Mouse (Mus musculus) gastrocnemius, postnatal 36 days (tissue): ENCODE data around the gene Atp23. TPM values are rescaled to one million over a fixed set of nuclear protein-coding genes. Genes with fewer than 3 reads are reported as not detected.

Experiments used
- DNase-seq, 2 experiments: peaks; one replicate each; pipeline ENCODE4 v3.0.0; 2022
- intact Hi-C: fragments of 180-260 bp; cut with DNase I; formaldehyde crosslinking; loops from one replicate; pipeline ENCODE4 v1.15.1; 2025
- long read RNA-seq, 2 experiments: library from polyadenylated mRNA; stranded (forward); transcript quantifications; one replicate each; pipeline ENCODE4 v2.0.0; 2021
- total RNA-seq, 2 experiments: library from RNA; stranded (reverse); gene quantifications; 2 replicates each; pipeline ENCODE4 v1.2.3; 2021

Gene Atp23
- 1 to 10 TPM; 1.3 to 1.7 TPM for total RNA-seq
- long read RNA-seq, experiment 1, transcript Atp23-202 (6 exons, 1,043 nt), result major isoform, 5 of 13 reads
- long read RNA-seq, experiment 1, partial matches to known transcripts, result 3 of 13 reads
- long read RNA-seq, experiment 1, other reads (novel, unspliced or antisense), result 2 of 13 reads
- long read RNA-seq, experiment 2, partial matches to known transcripts, result 0 of 6 reads
- long read RNA-seq, experiment 2, other reads (novel, unspliced or antisense), result 1 of 6 reads

DNA sequence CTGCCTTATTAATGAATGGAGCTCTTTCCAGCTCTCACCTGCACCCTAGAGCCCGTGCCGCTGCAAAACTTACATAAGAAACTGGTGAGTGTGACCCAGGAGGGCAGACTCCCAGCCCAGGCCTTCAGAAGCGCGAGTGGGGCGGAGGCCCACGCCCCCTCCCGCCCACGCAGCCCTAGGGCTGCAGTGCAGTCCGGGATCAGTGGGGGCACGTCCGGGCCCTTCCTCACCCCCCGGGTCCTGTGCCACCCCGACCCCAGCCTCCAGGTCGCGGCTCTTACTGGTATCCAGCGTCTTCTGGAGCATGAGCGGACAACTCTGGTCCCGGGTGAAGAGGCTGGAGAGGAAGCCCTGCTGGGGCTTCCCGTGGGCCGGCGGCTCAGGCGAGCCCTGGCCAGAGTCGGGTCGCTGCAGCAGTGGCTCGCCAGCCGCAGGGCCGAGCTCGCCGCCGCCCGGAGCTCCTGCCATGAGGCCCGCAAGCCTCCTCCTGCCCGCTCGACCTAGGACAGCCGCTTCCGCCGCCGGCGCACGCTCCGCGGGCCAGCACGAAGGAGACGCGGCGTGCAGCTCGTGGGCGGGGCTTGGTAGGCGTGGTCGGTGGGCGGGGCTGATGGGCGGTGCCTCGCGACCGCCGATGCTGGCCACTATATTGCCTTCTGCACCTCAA is at the start of gene Atp23:
TSS of gene Atp23 (minus strand) at position 535 of the 667 bp plus-strand sequence.
- intact Hi-C loops, result no loop called here
- peak; percentile 90 to 91 for DNase-seq

DNA sequence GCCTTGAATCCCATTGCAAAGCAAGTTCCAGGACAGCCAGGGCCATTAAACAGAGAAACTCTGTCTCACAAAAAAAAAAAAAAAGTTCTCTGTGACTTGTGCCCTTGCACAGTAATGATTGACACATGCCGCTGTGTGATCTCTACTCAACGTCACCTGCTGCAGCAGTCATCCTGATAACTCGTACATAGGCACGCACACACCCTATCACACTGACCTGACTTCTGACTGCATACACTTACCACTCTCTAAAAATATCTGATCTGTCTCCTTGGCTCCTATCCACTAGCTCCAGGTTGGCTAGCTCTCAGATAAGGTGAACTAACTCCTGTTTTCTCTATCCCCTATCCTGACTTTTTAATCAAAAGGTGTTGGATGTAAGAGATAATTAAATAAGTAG is 49.4 kb upstream of the Atp23 start:
- intact Hi-C loops, result no loop called here
- DNase-seq, result no peak

DNA sequence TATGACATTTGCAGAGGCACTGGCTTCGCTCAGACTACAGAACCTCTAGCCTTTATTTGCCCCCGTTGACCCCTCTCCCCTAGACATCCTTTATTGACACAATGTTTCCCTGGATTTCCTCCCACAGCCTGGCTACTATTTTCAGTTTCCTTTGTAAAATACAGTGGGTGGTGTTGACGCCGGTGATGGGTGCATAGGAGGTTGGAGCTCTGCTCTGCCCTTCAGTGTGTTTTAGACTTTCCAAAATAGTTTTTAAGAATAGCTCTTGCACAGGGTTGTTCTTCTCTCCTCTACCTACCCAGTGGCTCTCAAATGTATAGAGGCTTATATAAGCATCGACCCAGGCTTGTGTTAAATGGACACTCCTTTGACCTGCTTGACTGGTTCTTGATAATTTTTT is 48.7 kb upstream of the Atp23 start:
- intact Hi-C loops, result no loop called here
- DNase-seq, result no peak

DNA sequence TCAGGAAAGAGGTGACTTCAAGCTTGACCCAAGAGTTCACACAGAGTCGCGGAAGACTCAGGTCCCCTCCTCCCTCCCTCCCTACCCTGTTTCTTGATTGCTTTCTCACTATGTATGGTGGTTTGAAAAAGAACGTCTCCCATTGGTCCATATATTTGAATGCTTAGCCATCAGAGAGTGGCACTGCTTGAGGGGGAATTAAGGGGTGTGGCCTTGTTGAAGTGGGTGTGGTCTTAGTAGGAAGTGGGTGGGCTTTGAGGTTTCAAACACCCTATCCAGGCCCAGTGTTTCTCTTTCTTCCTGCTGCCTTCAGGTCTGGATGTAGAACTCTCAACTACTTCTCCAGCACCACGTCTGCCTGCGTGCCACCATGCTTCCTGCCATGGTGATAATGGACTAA is 44.4 kb upstream of the Atp23 start:
- intact Hi-C loops, result no loop called here
- no peak for DNase-seq

DNA sequence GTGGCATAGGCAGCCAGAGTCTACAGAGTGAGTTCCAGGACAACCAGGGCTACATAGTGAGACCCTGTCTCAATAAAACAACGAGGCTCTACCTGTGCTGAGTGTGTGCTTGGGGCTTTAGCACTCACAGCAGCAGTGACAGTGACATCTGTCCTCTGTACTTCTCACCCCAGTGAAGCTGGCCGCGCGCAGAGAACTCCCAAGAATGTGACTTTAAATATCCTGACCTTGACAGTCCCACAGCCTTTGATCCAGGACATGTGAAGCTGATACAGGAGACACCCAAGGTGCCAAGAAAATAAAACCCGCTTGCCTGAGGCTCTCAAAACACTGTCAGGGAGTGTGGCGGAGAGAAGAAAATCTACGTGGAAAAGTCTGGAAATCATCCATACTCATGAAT is 39.8 kb upstream of the Atp23 start:
- intact Hi-C loops, result no loop called here
- DNase-seq, result no peak

DNA sequence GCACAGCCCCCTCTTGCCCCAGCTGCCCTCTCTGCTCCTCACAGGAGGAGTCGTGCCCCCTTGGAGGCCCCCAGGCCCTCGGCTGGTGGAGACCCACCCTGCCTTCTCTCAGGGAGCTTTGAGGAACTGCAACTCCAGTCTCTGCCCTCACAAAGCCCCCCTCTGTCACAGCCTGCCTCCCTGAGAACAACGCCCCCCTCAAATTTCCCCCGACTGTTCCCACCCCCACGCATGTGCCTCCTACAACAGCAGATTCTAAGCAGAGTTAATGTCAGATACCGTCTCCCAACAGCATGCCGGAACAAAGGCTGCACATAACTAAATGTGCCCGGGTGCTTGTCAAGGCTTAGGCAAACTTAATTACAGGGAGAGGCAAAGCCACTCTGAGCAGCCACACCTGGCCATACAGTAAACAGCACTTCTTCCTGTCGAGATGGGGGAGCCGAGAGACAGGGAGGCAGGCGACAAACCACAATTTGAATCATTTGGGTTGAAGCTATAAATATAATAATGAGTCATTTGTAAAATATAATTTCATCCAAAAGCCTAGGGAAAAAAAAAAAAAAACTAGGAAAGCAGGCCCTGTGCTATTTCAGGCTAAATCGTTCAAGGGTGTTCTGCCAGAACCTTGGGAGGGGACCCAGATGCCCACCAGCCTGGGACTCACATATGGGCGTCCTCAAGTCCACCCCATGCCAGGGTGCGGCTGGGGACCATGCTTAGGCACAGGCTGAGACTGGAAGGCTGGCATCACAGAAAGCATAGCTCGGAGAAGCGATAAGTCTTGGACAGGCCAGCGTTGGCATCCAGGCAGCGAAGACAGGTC is 34.6 kb upstream of the Atp23 start:
- DNase-seq, result no peak

DNA sequence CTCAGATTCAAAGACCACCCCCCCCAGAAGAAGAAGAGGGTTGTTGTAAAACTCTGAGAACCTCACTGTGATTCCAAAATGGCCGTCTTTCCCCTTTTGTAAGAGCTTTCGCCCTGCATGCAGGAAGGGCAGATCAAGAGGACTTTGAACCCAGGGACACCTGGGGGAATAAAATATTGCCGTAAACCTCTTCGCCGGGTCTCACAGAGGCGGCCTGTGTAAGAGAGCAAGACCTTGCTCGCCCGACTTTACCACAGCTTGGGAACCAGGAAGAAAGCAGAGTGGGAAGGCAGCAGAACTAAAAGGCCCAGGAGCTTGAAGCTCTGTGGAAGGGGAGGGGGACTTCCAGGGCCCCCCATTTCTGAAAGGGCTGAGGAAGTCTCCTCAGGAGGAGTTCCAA is 34.0 kb upstream of the Atp23 start:
- DNase-seq, result no peak
- intact Hi-C loops, result no loop called here

More for the DNA sequence above, 34.6 kb upstream of the Atp23 start:
- intact Hi-C loops, result no loop called here

DNA sequence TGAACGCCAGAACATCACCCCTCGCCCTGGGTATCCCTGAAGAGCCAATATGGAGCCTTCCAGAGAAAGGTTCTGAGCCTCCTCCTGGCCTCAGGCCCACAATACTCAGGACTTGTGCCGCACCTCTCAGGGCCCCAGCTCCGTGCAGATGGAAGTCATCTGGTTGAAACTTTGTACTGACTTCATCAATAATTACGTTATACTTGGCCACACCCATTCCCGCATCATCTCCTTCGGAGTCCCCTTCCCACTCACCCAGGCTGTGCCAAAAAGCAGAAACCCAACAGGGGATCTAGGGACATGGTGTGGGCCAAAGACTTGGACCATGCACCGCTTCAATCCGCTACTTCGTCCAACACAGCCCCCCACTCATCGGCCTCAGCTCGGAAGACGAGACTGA is 33.4 kb upstream of the Atp23 start:
- DNase-seq, result no peak
- intact Hi-C loops, result no loop called here

DNA sequence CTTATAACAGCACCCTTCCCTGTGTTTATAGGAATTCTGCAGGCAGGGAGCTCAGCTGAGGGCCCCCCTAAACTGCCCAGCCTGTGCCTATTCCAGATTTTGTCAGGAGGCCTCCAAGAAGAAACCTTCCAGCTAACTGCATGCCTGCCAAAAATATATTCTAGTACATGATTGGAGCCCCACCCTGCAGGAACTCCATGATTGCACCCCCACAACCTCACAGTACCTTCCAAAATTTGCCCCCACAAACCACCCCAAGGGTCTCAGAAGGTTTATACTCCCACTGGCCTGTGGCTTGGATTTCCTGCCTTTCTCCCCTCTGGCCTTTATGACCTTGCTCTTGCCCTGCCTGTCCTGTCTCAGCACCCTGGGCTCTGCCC is 30.6 kb upstream of the Atp23 start:
- no peak for DNase-seq
- intact Hi-C loops, result no loop called here

DNA sequence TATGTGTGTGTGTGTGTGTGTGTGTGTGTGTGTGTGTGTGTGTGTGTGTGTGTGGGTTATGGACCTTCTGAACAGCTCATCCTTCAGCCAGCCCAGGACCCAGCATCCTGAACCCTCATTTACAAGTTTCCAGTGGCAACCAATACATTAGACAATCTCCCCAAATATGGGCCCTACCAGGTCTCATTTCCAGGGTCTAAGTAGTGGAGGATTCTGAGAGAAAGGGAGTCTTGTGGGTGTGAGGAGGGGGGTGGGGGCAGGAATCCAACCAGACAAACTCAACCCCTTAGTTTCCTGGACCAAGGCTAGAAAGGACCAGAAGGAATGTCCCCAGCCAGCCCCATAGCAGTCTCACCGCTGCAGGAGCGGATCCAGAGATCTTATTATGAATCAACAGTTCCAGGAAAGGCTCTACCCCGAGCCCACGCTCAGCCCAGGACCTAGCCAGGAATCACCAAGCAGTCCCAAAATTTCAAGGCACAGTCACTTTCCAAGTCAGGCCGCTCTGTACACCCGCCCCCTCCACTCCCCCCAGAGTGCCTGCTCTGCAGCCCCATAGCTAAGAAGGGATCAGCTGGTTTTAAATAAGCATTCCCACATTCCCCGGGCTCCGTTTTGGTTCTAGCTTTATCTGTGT is 30.1 kb upstream of the Atp23 start:
- no peak for DNase-seq
- intact Hi-C loops, result no loop called here

DNA sequence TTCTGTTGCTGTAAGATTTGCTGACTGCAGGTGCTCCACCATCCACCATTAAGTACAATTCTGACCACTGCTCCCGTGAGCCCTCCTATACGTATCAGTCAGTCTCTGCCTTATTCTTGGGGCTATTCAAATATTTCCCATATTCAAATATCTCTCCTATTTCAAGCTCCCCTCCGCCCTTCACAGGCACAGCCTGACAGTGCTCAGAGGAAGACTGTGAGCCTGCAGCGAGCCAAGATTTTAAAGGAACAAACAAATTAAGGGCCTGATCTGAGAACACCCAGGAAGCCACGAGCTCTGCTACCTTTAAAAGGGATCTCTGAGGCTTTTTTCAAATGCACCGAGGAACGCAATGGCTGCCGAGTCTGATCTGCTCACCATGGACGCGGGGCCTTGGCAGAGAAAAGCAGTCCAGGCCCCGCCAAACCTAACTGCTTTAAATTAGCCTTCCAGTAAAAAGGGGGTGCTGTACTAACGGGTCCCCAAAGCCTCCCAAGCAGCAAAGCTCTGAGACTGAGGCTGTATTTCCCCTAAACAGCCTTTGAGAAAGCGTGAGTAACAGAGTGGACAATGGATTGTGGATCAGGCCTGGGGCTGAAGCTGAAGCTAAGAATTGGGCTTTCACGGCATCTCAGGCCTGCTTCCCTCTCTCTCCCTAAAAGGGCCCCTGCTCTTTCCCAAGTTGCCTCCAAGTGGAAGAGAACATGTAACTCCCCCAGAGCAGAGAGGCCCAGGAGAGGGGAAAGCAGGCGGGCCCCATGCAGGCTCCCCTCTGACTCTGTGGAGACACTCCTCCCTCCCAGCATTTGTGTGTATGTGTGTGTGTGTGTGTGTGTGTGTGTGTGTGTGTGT is 29.3 kb upstream of the Atp23 start:
- DNase-seq, result no peak
- intact Hi-C loops, result no loop called here

DNA sequence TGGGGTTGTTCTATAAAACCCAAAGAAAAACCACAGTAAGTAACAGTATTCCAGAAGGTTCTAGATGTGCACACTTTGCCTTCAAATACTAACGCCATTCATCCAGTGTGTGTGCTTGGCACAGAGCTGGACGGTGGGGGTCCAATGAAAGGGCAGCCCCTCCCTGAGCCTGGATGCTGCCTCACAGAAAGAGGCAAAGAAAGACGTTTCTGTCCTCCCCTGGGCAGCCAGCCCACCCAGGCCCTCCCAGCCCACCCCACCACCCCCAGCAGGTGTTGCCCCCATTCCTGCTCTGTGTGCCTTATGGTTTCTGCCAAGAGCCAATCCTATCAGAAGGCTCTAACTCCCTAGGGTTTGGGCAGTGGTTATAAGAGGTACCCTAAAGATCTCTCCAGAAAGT is 28.4 kb upstream of the Atp23 start:
- intact Hi-C loops, result loop anchor here (2.0 kb wide), 2 partner anchors 49 to 61 kb away; partner anchors contain the start of gene Ctdsp2
- no peak for DNase-seq

DNA sequence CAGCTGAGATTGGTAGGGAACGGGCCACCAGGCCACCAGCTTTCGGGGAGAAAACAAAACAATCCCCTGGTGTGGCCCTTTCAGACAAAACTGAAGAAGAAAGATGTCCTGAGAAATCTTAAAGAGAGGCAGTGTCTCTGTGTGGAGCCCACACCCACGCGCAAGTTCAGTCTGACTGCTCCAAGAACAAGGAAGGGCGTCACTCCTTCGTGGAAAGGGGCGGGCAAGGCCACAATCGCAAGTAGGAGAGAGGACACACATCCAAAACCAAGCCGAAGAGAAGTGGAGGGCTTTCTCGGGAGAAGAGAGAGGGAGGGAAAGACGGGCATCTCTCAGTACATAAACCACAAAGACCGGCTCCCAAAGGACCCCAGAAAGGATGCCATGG is 27.7 kb upstream of the Atp23 start:
- peak in 1 of 2 experiments; percentile 58 for DNase-seq
- intact Hi-C loops, result loop anchor here (2.0 kb wide), 2 partner anchors 50 to 62 kb away; partner anchors contain the start of gene Ctdsp2

DNA sequence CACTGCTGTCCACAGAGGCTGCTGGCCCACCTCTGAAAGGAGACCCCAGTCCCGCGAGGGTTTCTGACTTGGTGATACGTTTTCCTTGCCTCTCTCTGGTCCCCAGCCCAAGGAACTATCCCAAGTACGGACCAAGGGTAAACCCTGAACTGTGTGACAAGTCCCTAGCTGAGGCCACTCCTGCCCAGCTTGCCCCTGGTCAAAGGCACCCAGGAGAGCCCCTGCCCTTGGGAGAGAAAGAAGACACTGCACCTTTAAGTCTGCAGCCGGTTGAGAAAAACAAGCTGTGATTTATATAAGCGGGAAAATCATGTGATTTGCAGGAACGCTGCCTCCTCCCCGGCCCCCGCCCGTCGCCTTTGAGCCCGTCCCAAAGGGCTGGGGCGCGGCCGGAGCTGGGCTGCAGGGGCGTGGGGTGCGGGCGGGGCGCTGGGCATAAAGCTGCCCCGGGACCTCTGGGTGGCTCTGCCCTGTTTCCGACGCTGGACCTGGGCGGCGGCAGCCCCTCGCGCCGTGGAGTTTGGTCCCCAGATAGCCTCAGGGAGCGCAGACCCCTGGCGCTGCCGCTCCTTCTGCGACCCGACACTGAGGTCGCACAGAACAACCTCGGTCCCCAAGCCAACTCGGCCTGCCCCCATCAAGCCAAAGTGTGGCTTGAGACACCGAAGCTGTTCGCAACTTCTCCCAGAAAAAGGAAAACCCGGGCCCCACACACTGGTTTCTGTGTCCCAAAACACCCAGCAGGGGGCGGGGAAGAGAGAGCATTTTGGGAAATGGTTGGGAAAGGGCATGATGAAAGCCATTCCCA is 27.1 kb upstream of the Atp23 start:
- intact Hi-C loops, result loop anchor here (2.0 kb wide), 2 partner anchors 51 to 63 kb away; partner anchors contain the start of gene Ctdsp2
- peak; percentile 78 to 89 for DNase-seq

DNA sequence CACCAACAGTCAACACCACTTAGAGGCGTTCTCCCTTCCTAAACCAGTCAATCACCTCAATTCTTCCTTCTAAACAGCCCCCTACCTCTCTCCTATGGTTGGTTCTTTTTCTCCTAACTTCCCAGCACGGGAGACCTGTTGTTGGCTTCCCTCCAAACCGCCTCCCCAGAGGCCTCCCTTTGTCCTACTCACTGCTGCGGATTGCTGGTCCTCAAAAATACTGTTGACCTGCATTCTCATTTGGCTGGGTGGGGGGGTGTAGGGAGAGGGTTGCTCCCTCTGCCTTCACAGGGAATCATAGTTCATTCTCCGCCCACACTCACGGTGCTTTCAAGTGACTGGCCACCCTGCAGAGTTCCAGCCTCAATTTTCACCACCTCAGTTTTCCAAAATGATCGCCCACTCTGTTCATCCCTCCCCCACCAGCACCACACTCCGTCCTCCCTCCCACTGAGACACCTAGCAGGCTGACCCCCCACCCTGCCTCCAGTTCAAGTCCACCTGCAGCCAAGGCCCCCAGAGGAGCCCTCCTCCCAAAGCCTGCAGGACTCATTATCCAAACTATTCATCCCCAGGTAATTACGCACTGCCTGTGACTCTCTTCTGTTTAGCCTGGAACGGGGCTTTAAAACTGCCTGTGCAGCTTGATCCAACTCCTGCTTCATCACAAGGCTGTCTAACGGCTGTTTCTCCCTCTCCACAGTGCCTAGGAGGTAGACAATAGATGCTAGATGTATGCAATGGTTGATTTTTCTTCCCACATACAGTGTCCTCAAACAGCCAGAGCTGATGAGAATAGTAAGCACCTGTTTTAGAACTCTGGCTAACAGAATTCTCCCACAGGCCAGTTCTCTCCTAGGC is 26.2 kb upstream of the Atp23 start:
- DNase-seq, result no peak
- intact Hi-C loops, result no loop called here

DNA sequence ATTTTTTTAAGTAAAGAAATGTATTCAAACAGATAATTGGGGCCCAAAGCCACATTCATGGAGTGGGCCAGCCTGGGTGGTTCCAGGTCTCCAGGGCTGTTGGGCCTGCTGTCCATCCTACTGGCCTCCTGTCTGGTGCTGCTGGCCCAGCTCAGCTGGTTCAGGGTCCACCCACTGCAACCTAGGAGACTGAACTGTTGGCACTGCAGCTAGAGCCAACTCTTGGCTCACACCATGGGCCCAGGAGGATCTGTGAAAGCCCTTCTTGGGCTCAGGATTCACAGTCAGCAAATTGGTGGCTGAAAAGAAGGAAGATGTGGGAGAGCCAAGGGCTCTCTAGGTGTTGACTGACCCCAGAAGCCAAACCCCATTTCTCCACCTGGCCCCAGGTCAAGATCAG is 24.2 kb upstream of the Atp23 start:
- intact Hi-C loops, result no loop called here
- no peak for DNase-seq

DNA sequence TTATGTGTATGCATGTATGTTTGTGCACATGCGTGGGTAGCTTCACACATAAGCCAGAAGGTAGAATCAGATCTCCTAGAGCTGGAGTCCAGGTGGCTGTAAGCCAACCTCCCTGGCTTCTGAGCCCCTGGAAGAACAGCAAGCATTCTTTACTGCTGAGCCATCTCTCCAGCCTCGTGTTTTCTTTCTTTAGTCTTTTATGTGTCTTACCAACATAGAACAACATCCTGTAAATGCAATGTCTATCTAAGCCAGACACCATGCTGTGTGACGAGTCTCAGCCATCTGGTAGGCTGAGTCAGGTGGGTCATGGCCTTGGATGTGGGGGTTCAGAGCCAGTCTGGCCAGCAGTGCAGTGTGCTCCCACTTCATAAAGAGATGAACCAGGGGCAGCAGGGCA is 22.9 kb upstream of the Atp23 start:
- intact Hi-C loops, result no loop called here
- DNase-seq, result peak in 1 of 2 experiments; percentile 46

DNA sequence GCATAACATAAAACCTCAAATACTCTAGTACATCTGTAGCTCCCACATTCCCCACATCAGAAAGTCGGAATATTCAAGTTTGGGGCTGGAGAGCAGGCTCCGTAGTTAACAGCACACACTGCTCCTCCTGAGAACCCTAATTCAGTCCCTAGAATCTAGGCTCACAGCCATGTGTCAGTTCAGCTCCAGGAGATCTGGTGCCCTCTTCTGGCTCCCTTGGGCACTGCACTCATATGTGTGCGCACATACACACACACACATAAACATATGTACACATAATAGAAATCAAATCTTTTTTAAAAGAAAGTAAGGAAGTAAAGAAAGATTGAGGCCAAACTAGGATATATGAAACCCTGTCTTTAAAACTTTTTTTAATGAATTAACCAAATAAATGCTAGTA is 19.1 kb upstream of the Atp23 start:
- no peak for DNase-seq

More for the DNA sequence above, 19.1 kb upstream of the Atp23 start:
- intact Hi-C loops, result no loop called here
